Mouse (Mus musculus): ENCODE data around the gene 4921524J17Rik. TPM values are rescaled to one million over a fixed set of nuclear protein-coding genes. Genes with fewer than 3 reads are reported as not detected.

Gene 4921524J17Rik
- polyA plus RNA-seq (2015; fragmentation: Nextera tagmentation; extraction: Ambion mirVana): 39.4 and 46.3 TPM in 2 replicates

- Histone ChIP-seq H3K4me3 (replicated peaks) (peak within 1 kb of the TSS; percentile 81), H3K27ac (peak within 1 kb of the TSS; percentile 94), H3K9ac (replicated peaks) (peak within 1 kb of the TSS; percentile 82), H3K4me2 (replicated peaks) (peak within 1 kb of the TSS; percentile 59), H3K27me3 (no peaks in the 10 kb centered on the region), H3K4me1 (replicated peaks) (peaks cover 33% of the 10 kb centered on the region), H3K36me3 (no peaks in the 10 kb centered on the region), H3K9me3 (no peaks in the 10 kb centered on the region)
- WGBS: under 1% methylated on average over 80 of the region's 85 CpGs
- peak; percentile 99 for ATAC-seq
Measured at GRCm38 (mm10) chr8:85432168-85433016, at the start of gene 4921524J17Rik. TSS of gene 4921524J17Rik (minus strand) at chr8:85432833.

GRCm38 (mm10) chr8:85482427-85482826 is 49.8 kb upstream of the 4921524J17Rik start:
- Histone ChIP-seq H3K27ac (no peak overlapping the region), H3K9me3 (no peaks in the 10 kb centered on the region), H3K36me3 (no peaks in the 10 kb centered on the region), H3K9ac (replicated peaks) (no peak overlapping the region), H3K4me1 (replicated peaks) (no peaks in the 10 kb centered on the region), H3K4me3 (replicated peaks) (no peak overlapping the region), H3K4me2 (replicated peaks) (no peak overlapping the region), H3K27me3 (no peaks in the 10 kb centered on the region)
- no peak for ATAC-seq
- WGBS: 69% methylated on average over 6 of the region's 6 CpGs

DNA sequence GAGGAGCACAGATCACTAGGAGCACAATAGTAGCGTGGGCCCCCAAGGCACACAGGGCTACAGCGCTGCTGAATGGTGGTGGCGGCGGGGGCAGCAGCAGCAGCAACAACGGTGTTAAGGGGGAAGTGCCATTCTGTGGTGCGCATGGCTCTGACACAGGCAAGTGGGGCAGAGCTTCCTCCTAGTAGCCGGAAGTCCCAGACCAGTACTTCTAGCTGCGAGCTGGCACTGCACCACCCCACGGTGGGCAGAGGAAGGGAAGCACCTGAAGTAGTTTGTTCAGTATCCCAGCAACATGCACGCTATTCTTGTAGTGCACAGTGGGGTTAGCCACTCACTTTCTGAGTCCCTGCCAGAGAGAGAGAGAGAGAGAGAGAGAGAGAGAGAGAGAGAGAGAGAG is 49.3 kb upstream of the 4921524J17Rik start:
- Histone ChIP-seq H3K36me3 (no peaks in the 10 kb centered on the region), H3K4me2 (replicated peaks) (peak overlapping the region; percentile 25; the same call in 1 of the 2 replicates), H3K4me1 (replicated peaks) (no peaks in the 10 kb centered on the region), H3K27me3 (no peaks in the 10 kb centered on the region), H3K9ac (replicated peaks) (no peak overlapping the region), H3K27ac (no peak overlapping the region), H3K9me3 (no peaks in the 10 kb centered on the region), H3K4me3 (replicated peaks) (no peak overlapping the region)
- ATAC-seq: 0 out of 2 replicates have a peak, but pooled peaks have one; percentile 27
- WGBS: 30% methylated on average over 10 of the region's 10 CpGs

DNA sequence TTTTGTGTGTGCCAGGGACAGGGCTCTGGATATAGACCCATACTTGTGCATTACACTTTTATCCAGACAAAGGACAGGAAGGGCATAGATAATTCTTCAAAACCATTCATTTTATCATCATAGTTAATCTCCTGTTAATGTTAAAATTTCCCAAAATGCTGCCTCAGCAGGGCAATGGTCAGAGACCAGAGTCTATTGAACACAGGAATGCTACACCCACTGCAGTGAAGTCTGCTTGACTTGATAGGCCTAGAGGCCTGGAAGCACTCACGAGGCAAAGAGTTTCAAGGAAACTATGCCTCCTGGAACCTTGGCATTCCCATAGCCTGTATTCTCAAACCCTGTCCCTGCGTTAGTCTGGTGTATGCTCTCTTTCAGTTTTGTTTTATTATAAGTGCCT is 47.1 kb upstream of the 4921524J17Rik start:
- no peaks in the 10 kb centered on the region for H3K27me3 ChIP-seq
- no peaks in the 10 kb centered on the region for H3K9me3 ChIP-seq
- no peak overlapping the region for H3K9ac ChIP-seq (replicated peaks)
- no peaks in the 10 kb centered on the region for H3K36me3 ChIP-seq
- H3K4me1 ChIP-seq (replicated peaks): no peaks in the 10 kb centered on the region
- H3K4me2 ChIP-seq (replicated peaks): no peak overlapping the region
- no peak overlapping the region for H3K27ac ChIP-seq
- no peak overlapping the region for H3K4me3 ChIP-seq (replicated peaks)
- no peak for ATAC-seq
- WGBS: 90% methylated on average over 2 of the region's 2 CpGs

DNA sequence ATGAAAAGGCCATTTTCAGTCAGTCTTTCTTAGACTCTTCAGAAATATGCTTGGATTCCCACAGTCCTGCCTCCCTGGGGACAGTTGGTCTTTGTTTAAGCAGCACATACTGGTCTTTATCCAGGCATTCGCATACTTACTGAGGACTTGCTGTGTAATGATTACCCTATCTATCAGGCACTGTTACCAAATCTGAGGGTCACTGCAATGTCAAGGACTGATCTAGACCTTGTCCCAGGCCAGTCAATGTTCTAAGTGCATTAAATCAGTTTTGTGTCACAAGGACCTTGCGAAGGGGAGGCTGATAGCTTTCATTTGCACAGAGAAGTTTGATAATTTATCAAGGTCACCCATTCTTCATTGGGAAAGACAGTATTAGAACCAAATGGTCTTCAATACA is 45.8 kb upstream of the 4921524J17Rik start:
- Histone ChIP-seq H3K27ac (no peak overlapping the region), H3K4me2 (replicated peaks) (no peak overlapping the region), H3K4me1 (replicated peaks) (no peaks in the 10 kb centered on the region), H3K9ac (replicated peaks) (no peak overlapping the region), H3K36me3 (no peaks in the 10 kb centered on the region), H3K4me3 (replicated peaks) (no peak overlapping the region), H3K27me3 (no peaks in the 10 kb centered on the region), H3K9me3 (no peaks in the 10 kb centered on the region; the same call in 1 of the 2 replicates)
- 93% methylated on average over 2 of the region's 2 CpGs for WGBS
- ATAC-seq: no peak

DNA sequence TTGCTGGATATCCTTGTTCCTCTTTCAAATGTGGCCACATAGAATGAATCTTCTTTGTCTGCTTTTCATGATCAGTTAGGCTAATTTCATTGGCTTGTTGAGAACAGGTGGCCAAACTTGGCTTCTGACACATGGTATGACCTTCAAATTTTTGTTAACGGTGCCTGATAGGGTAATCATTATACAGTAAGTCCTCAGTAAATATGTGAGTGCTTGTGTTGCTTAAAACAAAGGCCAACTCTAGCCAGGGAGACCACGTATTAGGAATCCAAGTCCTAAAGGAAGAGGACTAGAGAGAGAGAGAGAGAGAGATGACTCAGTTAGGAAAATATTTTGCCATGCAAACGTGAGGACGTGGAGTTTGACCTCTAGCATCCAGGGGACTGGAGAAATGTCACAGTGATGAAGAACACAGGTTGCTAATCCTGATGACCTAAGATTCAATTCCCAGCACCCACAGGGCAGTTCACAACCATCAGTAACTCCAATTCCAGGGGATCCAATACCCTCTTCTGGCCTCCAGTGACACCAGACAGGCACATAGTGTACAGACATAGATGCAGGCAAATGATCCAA is 44.4 kb upstream of the 4921524J17Rik start:
- H3K27ac ChIP-seq: no peak overlapping the region
- H3K27me3 ChIP-seq: no peaks in the 10 kb centered on the region
- WGBS: 85% methylated on average over 4 of the region's 4 CpGs
- H3K4me3 ChIP-seq (replicated peaks): no peak overlapping the region
- no peak overlapping the region for H3K9ac ChIP-seq (replicated peaks)
- no peaks in the 10 kb centered on the region; the same call in 1 of the 2 replicates for H3K9me3 ChIP-seq
- H3K4me1 ChIP-seq (replicated peaks): no peaks in the 10 kb centered on the region
- no peak for ATAC-seq
- no peak overlapping the region for H3K4me2 ChIP-seq (replicated peaks)
- no peaks in the 10 kb centered on the region for H3K36me3 ChIP-seq

- 87% methylated on average over 3 of the region's 3 CpGs for WGBS
- ATAC-seq: no peak
Measured at GRCm38 (mm10) chr8:85474924-85475323, 42.3 kb upstream of the 4921524J17Rik start.

DNA sequence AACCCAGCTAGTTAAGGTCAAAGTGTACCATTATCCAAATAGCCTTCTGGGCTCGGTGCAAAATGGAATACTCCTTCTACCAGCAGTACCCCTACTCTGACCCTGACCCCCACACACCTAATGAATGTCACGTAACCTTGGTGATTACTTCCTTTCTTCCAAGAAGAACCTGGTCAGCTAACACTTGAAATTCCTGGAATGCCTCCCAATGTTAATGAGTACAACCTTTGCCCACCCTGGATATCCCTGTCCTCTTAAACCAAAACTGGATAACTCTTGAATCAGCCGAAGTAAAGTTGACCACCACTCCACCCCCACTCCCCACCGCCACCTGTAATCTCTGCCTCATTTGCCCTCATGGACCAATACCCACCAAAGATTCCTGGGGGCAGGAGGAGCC is 40.6 kb upstream of the 4921524J17Rik start:
- WGBS: 88% methylated on average over 4 of the region's 4 CpGs
- Histone ChIP-seq H3K4me2 (replicated peaks) (no peak overlapping the region), H3K9ac (replicated peaks) (no peak overlapping the region)

More at GRCm38 (mm10) chr8:85474924-85475323, 42.3 kb upstream of the 4921524J17Rik start:
- no peak overlapping the region for H3K9ac ChIP-seq (replicated peaks)
- no peaks in the 10 kb centered on the region; the same call in 1 of the 2 replicates for H3K9me3 ChIP-seq
- H3K27ac ChIP-seq: no peak overlapping the region
- no peak overlapping the region for H3K4me2 ChIP-seq (replicated peaks)
- no peaks in the 10 kb centered on the region for H3K36me3 ChIP-seq
- no peaks in the 10 kb centered on the region for H3K27me3 ChIP-seq
- H3K4me1 ChIP-seq (replicated peaks): no peaks in the 10 kb centered on the region
- H3K4me3 ChIP-seq (replicated peaks): no peak overlapping the region

GRCm38 (mm10) chr8:85472800-85473199 is 40.2 kb upstream of the 4921524J17Rik start:
- no peaks in the 10 kb centered on the region for H3K27me3 ChIP-seq
- no peaks in the 10 kb centered on the region for H3K36me3 ChIP-seq
- no peaks in the 10 kb centered on the region; the same call in 1 of the 2 replicates for H3K9me3 ChIP-seq
- H3K9ac ChIP-seq (replicated peaks): no peak overlapping the region
- H3K27ac ChIP-seq: no peak overlapping the region
- no peak overlapping the region for H3K4me3 ChIP-seq (replicated peaks)
- H3K4me1 ChIP-seq (replicated peaks): no peaks in the 10 kb centered on the region
- no peak overlapping the region for H3K4me2 ChIP-seq (replicated peaks)
- 68% methylated on average over 6 of the region's 6 CpGs for WGBS
- no peak for ATAC-seq

More for the DNA sequence above, 40.6 kb upstream of the 4921524J17Rik start:
- H3K27ac ChIP-seq: no peak overlapping the region
- H3K36me3 ChIP-seq: no peaks in the 10 kb centered on the region
- no peaks in the 10 kb centered on the region; the same call in 1 of the 2 replicates for H3K9me3 ChIP-seq
- ATAC-seq: no peak
- H3K4me1 ChIP-seq (replicated peaks): no peaks in the 10 kb centered on the region
- H3K4me3 ChIP-seq (replicated peaks): no peak overlapping the region
- H3K27me3 ChIP-seq: no peaks in the 10 kb centered on the region

DNA sequence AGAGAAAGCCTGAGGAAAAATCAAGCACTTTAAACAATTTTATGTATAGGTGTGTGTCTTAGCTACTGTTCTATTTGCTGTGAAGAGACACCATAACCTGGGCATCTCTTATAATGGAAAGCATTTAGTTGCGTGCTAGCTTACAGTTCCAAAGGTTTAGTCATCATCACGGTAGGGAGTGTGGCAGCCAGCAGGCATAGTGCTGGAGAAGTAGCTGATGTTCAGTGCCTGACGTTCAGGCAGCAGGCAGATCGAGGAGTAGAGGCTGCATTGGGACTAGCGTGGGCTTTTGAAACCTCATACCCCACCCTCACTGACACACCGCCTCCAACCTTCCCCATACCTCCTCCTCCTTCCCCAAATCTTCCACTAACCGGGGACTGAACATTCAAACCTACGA is 38.1 kb upstream of the 4921524J17Rik start:
- Histone ChIP-seq H3K27ac (no peak overlapping the region), H3K4me2 (replicated peaks) (no peak overlapping the region), H3K9ac (replicated peaks) (no peak overlapping the region), H3K9me3 (no peaks in the 10 kb centered on the region; the same call in 1 of the 2 replicates), H3K4me3 (replicated peaks) (no peak overlapping the region), H3K27me3 (no peaks in the 10 kb centered on the region), H3K4me1 (replicated peaks) (no peaks in the 10 kb centered on the region), H3K36me3 (no peaks in the 10 kb centered on the region)
- no peak for ATAC-seq
- 86% methylated on average over 8 of the region's 8 CpGs for WGBS

- Histone ChIP-seq H3K9me3 (no peaks in the 10 kb centered on the region), H3K4me3 (replicated peaks) (no peak overlapping the region), H3K36me3 (no peaks in the 10 kb centered on the region), H3K4me2 (replicated peaks) (no peak overlapping the region), H3K27ac (no peak overlapping the region), H3K4me1 (replicated peaks) (no peaks in the 10 kb centered on the region), H3K27me3 (no peaks in the 10 kb centered on the region), H3K9ac (replicated peaks) (no peak overlapping the region)
- 90% methylated on average over 4 of the region's 4 CpGs for WGBS
- no peak for ATAC-seq
Measured at GRCm38 (mm10) chr8:85466056-85466455, 33.4 kb upstream of the 4921524J17Rik start.

- H3K4me3 ChIP-seq (replicated peaks): no peak overlapping the region
- H3K4me2 ChIP-seq (replicated peaks): no peak overlapping the region
- no peaks in the 10 kb centered on the region for H3K36me3 ChIP-seq
- H3K9me3 ChIP-seq: no peaks in the 10 kb centered on the region
- H3K27ac ChIP-seq: no peak overlapping the region
- no peaks in the 10 kb centered on the region for H3K4me1 ChIP-seq (replicated peaks)
- no peak overlapping the region for H3K9ac ChIP-seq (replicated peaks)
- H3K27me3 ChIP-seq: no peaks in the 10 kb centered on the region
- no peak for ATAC-seq
Measured at GRCm38 (mm10) chr8:85464316-85464715, 31.7 kb upstream of the 4921524J17Rik start.

Measured in midbrain, embryonic 13.5 days (tissue).